Mouse (Mus musculus): ENCODE results near the gene Hsd3b6. TPM values are rescaled to one million over a fixed set of nuclear protein-coding genes. Genes with fewer than 3 reads are reported as not detected.
"Not testable (repeated sequence)": the region's sequence is repeated elsewhere in the genome, so short reads cannot be mapped to it uniquely, and the experiment has no call there.

The Hsd3b6 gene
- not detected in 2 replicates for total RNA-seq (2014; fragmentation: Nextera tagmentation)
- not detected in 2 replicates for total RNA-seq (2017)

DNA sequence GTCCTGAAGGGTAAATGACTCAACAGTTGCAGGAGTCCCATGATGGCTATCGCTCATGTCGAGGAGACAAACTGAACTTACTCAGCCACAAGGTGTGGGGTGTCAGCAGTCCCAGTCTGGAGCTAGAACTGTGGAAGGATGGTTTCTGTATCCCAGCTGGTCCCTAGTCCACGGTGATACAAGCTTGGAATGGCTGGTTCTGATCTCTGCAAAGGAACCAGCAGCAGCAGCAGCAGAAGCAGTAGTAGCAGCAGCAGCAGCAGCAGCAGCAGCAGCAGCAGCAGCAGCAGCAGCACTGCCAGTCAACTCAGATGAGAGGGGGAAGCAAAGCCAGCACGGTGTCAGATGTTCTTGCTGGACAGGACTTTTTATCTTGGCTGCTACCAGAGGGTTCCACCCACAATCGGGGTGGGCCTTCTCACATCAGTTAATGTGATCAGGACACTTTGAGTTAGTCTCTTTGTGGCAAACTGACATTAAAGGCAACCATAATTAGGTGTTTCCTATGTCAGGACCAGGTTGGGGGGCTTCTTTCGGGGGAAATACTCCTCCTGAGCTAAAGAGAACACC lies at the start of gene Hsd3b6:
Gene Hsd3b6 (minus strand): TSS at position 343 of the 570 bp plus-strand sequence.
- ATAC-seq (replicated peaks; ENCODE audit: low FRiP score, low TSS enrichment, poor library complexity, severe bottlenecking), result no peak

DNA sequence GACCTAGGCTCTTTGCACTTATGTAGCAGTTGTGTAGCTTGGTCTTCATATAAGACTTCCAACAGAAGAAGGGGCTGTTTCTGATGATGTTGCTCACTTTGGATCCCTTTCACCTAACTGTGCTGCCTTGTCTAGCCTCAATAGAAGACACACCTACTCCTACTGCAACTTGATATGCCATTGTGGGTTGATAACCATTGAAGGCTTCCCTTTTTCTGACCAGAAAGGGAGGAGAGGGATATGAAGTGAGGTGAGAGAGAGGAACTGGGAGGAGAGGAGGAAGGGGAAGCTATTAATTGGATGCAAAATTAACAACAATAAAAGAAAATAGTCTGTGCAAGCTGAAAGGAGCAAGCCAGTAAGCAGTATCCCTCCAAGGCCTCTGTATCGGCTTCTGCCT lies 48.6 kb upstream of the Hsd3b6 start:
- ATAC-seq (replicated peaks; ENCODE audit: low FRiP score, low TSS enrichment, poor library complexity, severe bottlenecking), result no peak

GRCm38 (mm10) chr3:98859576-98859975 lies 45.3 kb upstream of the Hsd3b6 start, which contains the start of gene Hsd3b1:
Gene Hsd3b1, minus strand, starts transcription at chr3:98859794.
- no peak for ATAC-seq (replicated peaks; ENCODE audit: low FRiP score, low TSS enrichment, poor library complexity, severe bottlenecking)

DNA sequence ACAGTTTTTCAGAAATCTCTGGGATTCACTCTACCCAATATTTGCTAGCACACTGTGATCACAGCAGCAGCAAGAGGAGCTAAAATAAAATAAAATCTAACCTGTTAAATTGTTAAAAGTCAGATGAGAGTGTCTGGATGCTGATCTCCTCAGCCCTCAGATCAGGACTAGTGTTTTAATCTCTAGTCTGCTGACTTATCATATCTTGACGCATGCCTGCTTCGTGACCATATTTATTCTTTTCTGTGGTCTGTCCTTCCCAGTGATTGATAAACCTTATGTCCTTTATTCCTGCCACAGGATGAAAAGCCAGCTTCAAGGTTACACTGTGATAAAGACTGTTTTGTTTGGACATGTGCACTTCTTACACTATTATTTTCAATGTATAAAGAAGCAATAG lies 43.8 kb upstream of the Hsd3b6 start:
- no peak for ATAC-seq (replicated peaks; ENCODE audit: low FRiP score, low TSS enrichment, poor library complexity, severe bottlenecking)

GRCm38 (mm10) chr3:98856892-98857291 lies 42.6 kb upstream of the Hsd3b6 start:
- no peak for ATAC-seq (replicated peaks; ENCODE audit: low FRiP score, low TSS enrichment, poor library complexity, severe bottlenecking)

DNA sequence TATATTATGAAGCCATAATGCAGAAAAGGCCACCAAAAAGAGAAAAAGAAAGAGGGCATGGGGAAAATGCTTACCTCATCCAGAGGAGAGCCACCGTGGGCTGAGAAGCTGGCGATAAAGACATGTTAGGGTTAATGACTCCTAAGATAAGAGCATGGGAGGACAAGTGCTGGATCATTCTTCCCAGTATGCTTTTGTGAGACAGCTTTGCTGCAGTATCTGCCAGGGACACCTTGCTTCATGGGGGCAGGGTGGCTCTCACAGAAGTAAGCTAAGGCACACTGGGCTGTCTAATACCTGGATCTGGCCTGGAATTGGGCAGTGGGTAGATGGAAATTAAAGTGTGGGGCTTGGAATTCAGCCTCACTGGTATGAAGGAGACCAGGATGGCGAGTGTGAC lies 40.9 kb upstream of the Hsd3b6 start:
- ATAC-seq (replicated peaks; ENCODE audit: low FRiP score, low TSS enrichment, poor library complexity, severe bottlenecking), result no peak

GRCm38 (mm10) chr3:98853685-98854084 lies 39.4 kb upstream of the Hsd3b6 start:
- no peak for ATAC-seq (replicated peaks; ENCODE audit: low FRiP score, low TSS enrichment, poor library complexity, severe bottlenecking)

DNA sequence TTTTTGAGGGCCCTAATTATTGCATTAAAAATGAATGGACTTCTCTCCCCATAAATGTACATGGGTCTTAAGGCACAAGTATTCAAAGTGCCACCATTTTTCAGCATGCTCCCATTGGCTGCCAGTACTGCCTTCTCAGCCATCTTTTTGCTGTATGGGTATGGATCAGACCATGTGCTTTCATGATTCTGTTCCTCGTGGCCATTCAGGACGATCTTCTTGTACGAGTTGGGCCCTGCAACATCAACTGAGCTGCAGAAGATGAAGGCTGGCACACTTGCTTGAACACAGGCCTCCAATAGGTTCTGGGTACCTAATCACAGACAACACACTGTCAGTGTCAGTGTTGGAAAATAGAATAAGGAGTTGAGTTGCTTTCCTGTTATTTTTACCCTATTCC lies 38.8 kb upstream of the Hsd3b6 start:
- no peak for ATAC-seq (replicated peaks; ENCODE audit: low FRiP score, low TSS enrichment, poor library complexity, severe bottlenecking)

GRCm38 (mm10) chr3:98852631-98853030 lies 38.4 kb upstream of the Hsd3b6 start:
- no peak for ATAC-seq (replicated peaks; ENCODE audit: low FRiP score, low TSS enrichment, poor library complexity, severe bottlenecking)

- ATAC-seq (replicated peaks; ENCODE audit: low FRiP score, low TSS enrichment, poor library complexity, severe bottlenecking), result no peak
These were observed 37.6 kb upstream of the Hsd3b6 start for GRCm38 (mm10) chr3:98851853-98852252.

DNA sequence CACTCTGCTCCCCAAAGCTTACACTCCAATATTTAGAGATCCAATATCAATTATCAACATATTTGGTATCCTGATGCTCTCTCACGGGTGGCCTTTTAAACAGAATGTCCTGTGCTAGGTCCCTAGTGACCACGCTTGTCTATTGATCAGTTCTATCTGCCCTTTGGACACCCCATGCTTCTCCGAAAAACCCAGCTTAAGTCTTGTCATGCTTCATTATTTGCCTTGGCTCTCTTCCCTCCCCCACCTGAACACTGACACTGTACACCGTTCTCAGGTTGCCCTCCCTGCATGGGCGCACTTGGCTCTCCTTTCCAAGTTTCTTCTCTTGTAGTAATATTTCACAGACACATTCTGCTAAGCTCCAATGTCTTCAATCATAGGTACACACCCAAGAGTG lies 36.0 kb upstream of the Hsd3b6 start:
- no peak for ATAC-seq (replicated peaks; ENCODE audit: low FRiP score, low TSS enrichment, poor library complexity, severe bottlenecking)

DNA sequence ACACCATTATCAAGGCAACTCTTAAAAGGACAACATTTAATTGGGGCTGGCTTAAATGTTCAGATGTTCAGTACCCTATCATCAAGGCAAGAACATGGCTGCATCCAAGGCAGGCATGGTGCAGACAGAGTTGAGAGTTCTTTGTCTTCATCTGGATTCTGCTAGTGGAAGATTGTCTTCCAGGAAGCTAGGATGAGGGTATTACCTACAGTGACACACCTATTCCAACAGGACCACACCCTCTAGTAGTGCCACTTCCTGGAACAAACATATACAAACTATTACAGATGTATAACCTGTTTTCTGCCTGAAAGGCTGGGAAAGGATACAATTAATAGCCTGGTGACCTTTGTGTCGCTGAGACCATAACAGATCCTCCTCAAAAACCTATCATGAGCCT lies 34.7 kb upstream of the Hsd3b6 start:
- ATAC-seq (replicated peaks; ENCODE audit: low FRiP score, low TSS enrichment, poor library complexity, severe bottlenecking), result no peak

DNA sequence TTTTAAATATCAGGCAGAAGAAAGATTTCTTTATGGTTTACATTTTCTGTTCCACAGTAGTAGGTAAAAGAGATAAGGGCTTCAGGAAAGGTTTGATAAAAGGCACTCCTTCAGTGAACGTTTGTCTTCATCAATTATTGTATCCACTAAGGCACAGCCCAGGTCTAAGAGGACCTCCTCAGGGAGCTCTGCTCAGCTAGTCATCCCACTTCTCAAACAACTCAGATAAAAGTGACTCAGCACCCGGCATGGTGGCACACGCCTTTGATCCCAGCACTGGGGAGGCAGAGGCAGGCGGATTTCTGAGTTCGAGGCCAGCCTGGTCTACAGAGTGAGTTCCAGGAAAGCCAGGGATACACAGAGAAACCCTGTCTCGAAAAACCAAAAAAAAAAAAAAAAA lies 1.6 kb downstream of the Hsd3b6 start:
- not testable (repeated sequence) for ATAC-seq (replicated peaks; ENCODE audit: low FRiP score, low TSS enrichment, poor library complexity, severe bottlenecking)

DNA sequence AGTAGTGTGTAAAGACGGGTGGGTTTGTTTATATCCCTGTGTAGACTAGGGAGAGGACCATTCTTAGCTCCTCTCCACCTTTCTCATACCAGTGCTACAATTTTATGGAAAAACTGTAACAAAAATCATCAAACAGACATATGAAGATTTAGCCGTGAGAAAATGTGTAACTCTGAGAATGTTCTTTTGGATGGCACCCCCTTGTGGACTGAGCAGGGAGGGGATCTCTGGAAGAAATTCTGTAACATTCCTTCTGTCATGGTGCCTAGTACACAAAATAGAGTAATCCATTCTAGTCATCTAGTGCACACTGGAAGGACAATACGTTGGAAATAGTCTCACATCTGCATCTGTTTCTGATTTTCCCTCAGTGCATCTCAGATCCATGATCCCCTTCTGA lies 9.2 kb downstream of the Hsd3b6 start:
- ATAC-seq (replicated peaks; ENCODE audit: low FRiP score, low TSS enrichment, poor library complexity, severe bottlenecking), result not testable (repeated sequence)

DNA sequence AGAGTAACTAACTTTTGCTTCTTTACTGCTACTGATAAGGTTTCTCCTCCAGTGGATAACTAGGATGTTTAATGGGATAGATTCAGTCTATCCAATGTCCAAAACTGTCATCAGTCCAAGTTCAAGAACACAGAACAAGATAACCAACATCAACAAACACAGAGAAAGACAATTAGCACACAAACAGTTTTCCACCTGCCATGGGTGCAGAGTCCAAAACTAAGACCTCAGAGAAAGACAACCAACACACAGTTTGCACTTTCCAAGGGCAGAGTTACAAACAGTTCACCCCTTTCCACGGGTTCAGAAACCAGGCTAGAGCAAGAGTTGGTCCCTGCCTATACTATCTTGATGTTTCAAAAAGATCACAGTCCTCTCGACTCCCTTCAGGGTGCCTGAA lies 27.7 kb downstream of the Hsd3b6 start:
- no peak for ATAC-seq (replicated peaks; ENCODE audit: low FRiP score, low TSS enrichment, poor library complexity, severe bottlenecking)

DNA sequence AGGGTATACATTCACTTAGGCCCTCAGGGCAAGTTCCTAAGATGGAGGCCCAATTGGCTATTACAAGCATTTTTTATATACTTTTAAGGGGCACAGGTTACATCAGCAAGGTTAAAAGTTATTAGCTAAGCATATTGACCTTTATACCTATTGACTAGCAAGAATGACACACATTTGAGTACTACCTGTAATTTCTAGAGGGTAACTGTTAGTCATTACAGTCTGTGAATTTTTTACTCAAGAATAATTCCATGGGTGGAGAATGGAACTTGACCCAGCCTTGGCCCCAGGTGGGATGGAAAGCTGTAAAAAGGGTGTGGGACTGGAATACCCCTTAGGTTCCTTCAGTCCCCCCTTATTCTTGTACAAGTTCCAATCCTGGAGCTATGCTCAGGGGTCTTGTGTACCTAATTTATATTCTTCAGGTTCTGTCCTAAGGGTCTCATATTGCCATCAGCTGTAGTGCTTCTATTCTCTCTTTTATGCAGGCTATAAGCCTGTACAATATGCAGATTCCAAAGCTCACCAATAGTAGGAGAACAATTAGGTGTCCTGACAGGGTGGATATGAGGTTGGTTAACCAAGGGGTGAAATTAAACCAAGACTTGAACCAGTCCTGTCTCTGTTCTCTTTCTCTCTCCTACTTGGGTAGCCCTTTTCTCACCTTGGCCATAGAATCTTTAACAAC lies 31.9 kb downstream of the Hsd3b6 start:
- no peak for ATAC-seq (replicated peaks; ENCODE audit: low FRiP score, low TSS enrichment, poor library complexity, severe bottlenecking)

- ATAC-seq (replicated peaks; ENCODE audit: low FRiP score, low TSS enrichment, poor library complexity, severe bottlenecking), result no peak
These were observed 33.3 kb downstream of the Hsd3b6 start for GRCm38 (mm10) chr3:98780921-98781320.

DNA sequence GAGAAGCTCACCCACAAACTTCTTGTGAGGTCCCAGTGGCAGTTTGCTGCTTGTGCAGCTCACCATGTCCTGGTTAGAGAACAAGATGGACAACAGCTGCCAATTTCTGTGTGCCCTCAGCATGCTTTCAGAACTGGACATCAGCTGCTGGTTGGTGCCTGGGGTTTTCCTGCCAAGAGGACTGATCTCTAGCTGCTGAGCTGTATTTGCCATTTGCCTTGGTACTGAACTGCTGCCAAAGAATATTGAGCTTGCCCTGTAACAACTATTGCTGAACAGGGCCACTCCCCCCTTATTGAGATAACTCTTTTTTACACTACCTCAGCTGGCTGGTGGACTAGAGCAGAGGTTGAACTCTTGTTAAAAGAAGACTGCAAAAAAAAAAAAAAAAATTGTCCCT lies 50.1 kb downstream of the Hsd3b6 start:
- ATAC-seq (replicated peaks; ENCODE audit: low FRiP score, low TSS enrichment, poor library complexity, severe bottlenecking), result no peak

- no peak for ATAC-seq (replicated peaks; ENCODE audit: low FRiP score, low TSS enrichment, poor library complexity, severe bottlenecking)
These were observed 57.4 kb downstream of the Hsd3b6 start for GRCm38 (mm10) chr3:98756836-98757235.
